Mouse (Mus musculus) heart, adult 18-20 months (tissue): ENCODE results near the gene Arhgef33. TPM values are rescaled to one million over a fixed set of nuclear protein-coding genes. Genes with fewer than 3 reads are reported as not detected.
"Not testable (repeated sequence)": the region's sequence is repeated elsewhere in the genome, so short reads cannot be mapped to it uniquely, and the experiment has no call there.

Experiments used
- DNase-seq, 2 experiments: peaks; one replicate each; pipeline ENCODE4 v3.0.0; 2021 to 2022; ENCODE audit warnings: mixed read lengths in 1 of 2
- long read RNA-seq, 2 experiments: library from polyadenylated mRNA; stranded (forward); transcript quantifications; one replicate each; pipeline ENCODE4 v2.0.0; 2021
- total RNA-seq, 2 experiments: library from RNA; stranded (reverse); gene quantifications; 2 replicates each; pipeline ENCODE4 v1.2.3; 2021

Arhgef33 gene
- total RNA-seq: under 1 TPM in 1 of 2 experiments, not detected in 1; 0.44 TPM
- long read RNA-seq, experiment 1: 0 reads
- long read RNA-seq, experiment 2: 0 reads

DNA sequence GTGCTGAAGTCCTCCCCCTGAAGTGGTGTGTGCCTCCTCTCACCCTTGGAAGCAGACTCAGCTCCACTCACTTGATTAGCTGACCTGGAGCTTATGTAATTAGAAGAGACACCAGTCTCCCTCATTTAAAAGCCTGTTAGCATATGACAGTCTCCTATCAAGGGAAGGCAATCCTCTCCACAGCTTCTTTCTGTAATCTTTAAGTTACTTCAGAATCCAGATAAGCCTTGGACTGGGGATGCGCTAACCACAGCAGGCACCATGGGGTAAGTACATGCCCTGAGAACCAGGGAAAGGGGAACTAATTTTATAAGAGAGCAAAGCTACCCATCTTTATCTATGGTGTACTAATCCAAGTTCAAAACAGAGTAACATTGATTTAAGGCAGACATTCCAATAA, at the start of gene Arhgef33:
TSS of gene Arhgef33 (plus strand) at position 157 of the 400 bp plus-strand sequence.
- DNase-seq: no peak

DNA sequence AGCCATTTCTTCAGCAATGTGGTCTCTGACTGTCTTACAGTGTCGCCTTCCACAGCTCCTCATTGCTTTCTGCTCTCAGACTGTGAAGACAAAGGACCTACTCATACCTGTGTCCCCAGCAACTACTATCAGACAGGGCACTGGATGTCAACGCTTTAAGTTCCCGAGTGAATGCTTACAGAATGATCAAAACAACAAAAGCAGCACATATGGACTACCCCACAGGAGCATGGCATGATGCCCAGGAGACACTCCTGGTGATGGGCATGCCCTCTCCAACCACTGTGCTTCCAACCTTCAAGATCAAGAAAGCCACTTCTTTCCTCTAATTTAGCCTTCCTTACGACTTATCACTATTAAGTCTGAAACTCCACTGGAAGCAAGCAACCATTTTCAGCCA, 40.1 kb upstream of the Arhgef33 start:
- no peak for DNase-seq

DNA sequence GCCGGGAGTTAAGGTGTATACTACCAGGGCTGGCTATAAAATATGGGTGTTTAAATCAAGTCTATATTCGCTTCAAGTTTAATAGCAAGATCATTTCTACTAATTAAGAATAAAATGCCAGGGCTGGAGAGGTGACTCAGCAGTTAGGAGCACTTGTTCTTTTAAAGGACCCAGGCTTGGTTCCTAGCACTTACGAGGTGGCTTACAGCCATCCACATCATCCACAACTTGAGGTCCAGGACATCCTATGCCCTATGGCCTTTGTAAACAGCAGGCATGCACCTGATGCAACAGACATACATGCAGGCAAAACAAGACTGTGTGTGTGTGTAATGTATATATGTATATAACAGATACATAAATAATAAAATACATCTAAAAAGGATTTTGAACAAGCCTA, 39.1 kb upstream of the Arhgef33 start:
- no peak for DNase-seq

DNA sequence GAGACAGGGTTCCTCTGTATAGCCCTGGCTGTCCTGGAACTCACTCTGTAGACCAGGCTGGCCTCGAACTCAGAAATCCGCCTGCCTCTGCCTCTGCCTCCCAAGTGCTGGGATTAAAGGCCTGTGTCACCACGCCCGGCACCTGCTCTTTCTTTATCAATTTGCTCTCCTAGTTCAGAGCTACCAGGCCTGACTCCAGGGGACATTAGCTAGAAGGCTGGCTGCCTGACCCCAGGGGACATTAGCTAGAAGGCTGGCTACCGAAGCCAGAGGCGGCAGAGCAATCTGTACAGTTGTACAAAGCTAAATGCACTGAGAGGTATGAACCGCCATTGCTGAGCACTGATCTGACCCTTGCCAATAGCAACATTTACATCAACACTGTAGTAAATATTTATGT, 36.6 kb upstream of the Arhgef33 start:
- not testable (repeated sequence) for DNase-seq

DNA sequence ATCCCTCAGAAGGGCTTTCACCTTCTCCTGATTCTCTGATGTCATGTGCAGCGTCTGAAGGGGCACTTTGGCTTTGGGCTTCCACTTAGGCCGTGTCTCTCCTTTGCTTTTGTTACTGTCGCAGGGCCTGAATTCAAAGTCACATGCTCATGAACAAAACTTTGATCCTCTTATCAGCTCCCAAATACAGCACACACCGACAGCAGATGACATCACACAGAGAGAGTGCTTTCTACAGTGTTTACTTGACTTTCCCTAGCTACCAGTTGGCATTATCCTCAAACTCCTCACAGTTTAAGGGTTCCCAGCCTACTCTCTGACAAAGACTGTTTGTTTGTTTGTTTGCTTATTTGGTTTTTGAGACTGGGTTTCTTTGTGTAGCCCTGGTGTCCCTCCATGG, 29.0 kb upstream of the Arhgef33 start:
- DNase-seq: no peak

DNA sequence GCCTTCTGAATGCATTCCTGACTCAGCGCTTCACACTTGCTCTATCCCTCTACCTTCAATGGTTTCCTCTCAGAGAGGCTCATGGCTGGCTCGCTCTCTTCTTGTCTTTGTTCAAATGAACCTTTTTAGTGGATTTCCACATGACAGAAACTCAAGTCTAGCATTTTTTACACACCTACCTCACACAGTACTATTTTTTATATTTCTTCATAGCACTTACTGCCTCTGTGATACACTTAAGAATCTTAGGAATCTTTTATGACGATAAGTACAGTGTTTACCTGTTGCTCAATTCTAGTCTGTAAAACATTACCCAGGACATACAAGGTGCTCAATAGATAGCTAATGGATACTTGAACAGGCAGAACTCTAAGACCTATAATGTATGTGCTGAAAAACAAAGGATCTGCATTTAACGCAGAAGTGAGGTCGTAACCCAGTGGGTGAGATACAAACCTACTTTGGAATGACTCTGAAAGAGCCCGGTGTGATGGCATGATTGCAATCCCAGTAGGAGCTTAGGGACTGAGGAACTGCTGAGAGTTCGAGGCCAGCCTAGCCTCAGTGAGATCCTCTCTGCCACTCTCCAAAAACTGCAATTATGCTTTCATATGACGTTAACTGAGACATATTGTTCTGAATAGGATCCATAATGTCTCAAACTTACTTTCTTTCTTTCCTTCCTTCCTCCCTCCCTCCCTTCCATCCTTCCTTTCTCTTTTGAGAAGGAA, 27.7 kb upstream of the Arhgef33 start:
- no peak for DNase-seq

DNA sequence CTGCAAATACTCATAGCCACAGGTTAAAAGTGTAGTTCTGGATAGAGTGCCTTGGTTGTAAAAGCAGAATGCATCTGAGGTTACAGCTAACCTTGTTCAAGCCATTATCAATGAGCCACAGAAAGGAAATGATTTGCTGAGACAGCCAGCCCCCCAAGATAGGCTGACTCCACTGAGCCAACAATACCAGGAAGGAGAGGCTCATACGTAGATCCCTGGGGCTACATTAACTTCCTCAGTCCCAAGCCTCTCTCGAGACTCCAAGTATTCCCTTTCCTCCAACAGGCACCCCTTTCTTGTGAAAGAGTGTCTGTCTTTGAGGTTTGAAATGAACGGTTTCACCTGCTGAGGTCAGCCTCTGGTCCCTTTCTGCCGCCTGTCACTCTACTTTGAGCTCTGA, 22.8 kb upstream of the Arhgef33 start:
- peak in 1 of 2 experiments; percentile 10 for DNase-seq

DNA sequence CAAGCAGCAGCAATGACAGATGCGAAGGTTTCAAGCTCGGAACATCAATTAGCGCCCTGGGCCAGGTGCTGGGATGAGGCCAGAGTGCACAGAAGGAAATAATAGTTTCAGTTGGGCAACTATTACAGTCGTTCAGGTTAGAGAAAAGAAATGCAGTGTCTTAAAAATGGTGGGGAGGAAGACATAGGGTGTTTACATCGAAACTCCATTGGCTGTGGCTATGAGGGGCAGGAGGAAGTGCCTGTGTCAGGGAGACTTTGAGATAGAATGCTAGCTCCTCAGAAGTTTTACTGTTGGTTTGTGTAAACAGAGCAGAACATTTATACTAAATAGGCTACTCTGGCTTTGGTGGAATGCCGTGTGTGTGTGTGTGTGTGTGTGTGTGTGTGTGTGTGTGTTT, 19.2 kb upstream of the Arhgef33 start:
- DNase-seq: no peak

DNA sequence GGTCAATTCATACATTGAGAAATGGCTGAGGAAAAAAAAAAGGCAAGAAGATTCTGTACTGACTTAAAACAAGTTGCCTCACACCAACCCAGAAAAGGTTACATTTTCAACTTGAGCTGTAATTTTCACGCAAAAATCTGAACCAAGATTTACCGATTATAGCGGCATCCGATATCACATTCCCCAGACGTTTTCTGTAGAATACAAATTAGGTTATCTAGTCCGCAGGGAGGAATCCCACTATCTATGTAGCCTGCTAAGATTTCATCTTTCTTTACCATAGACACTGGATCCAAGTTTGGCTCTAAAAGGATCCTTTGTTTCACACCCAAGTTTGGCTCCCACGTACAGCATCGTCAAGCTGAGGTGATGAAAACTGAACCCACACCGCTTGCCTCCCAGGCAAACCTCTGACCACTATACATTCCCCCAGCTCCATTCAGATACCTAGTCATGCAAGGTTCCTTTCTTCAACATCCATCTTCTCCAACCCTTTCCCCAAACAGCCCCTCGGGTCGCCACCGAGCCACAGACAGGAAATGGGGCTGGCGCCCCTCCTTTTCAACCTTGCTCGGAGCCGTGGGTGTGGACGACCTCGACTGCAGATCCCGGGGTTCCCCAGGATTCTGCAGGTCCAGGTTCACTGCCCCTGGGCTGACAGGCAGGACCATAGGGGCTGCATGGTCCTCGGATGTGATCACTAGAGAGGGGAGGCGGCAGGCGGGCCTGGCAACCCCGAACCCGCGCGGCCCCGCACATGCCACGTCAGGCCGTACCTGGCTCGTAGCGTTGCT, 17.7 kb upstream of the Arhgef33 start:
- no peak for DNase-seq

DNA sequence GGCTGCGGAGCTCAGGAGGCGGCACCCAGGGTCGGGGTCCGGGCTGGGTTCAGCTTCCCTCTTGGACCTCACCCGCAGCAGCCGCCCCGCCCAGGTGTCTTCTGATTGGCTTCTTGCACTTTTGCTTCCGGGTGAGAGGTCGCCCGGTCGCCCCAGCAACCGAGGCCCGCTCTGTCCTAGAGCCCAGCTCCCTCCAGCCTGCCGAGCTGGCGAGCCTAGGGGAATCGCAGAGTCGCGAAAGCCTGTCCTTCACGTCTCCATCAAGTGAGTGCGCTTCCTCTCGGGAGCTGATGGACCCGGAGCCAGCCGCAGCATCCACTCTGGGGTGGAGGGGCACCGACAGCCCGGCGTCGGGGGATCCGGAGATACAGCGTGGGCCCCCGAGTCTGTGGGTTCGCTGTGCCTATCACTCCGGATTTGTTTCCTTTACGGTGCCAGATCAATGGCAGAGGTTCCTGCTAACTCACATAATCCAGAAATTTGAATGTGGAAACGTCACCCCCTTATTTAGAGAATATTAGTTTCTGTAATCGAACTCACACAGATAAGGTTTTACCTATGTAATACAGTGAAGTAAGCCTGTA, 17.0 kb upstream of the Arhgef33 start, which contains the start of the genes Morn2 and Dhx57:
TSS of gene Morn2 (plus strand) at position 130 of the 584 bp plus-strand sequence.
TSS of gene Dhx57 (minus strand) at position 403 of the 584 bp plus-strand sequence.
- peak; percentile 98 to 99 for DNase-seq

DNA sequence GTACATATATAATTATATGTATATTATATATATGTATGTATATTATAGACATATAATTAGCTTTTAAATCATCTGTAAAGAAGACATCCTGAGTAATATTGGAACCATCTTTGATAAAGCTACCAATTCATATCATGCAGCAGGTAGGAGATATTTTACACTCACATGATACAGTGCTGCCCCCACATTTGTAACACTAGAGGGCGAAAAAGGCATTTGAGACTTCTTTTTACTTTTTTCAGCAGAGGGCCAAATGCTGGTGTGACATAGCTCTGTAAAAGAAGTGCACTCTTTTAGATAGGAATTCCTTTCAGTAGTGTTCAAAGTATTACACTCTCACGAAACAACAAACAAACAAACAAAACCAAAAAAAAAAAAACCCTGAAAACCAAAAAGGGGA, 16.1 kb upstream of the Arhgef33 start:
- peak; percentile 29 to 58 for DNase-seq

DNA sequence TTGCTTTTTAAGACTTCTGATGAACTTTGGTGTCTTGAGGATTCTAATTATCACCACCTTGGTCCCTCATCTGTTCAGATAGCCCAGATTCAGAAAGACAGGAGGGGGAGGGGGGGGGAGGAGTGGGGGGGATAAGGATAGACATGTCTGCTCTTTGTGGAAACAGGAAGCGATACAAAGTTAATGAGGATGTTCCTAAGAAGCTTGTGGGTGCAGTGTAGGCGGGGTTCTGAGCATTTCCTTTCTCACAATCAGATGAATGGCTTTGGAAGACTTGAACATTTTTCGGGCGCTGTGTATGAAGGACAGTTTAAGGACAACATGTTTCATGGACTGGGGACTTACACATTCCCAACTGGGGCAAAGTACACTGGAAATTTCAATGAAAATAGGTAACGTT, 11.9 kb upstream of the Arhgef33 start:
- no peak for DNase-seq

DNA sequence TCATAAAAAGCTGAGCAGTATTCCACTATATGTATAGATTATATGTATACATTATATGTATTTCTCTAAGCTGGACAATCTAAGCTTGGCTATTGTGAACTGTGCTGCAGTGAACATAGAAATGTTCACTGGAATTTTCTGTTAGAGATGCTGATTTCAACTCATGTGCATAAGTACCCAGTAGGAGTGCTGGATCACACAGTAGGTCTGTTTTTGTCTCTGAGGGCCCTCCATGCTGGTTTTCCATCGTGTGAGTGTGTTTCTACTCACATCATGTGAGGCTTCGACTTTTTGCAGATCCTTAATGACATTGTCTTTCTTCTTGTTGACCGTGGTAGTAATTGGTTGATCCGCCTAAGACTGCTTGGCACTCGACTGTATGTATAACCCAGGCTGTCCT, 8.4 kb upstream of the Arhgef33 start:
- DNase-seq: no peak

DNA sequence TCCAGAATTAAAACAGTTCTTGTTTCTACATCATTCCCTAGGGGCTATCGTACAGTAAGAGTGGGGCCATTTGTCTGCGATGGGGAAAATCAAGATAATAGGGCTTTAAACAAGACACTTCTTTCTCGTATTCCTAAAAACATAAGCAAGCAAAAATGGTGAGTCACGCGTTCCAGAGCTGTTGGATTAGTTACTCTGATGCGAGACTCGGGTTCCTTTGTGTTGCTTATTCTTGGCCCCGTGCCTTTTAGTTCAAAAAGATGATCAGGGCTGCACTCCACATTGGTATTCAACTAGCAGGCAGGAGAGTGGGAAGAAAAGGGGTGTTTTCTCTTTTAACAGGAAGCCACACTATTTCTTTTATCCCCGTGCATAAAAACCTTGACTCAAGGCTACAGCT, 4.6 kb downstream of the Arhgef33 start:
- no peak for DNase-seq

DNA sequence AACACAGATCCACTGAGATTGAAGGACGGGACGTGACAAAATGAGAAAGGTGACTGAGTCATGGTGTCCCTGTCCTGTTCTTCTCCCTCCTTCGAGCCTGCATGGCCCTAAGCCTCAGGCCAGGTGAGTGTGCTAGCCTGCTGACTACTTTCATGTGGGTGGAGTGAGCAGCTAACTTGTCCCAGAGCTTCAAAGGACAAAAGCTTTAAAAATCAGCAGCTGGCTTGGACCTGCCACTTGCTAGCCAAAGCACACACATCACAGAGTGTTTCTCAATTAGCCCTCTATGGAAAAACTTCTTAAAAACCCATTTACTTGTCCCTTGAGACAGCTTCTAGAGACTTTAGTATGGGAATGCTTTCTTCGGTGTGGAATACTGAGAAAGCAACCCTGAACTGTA, 5.2 kb downstream of the Arhgef33 start:
- DNase-seq: no peak

DNA sequence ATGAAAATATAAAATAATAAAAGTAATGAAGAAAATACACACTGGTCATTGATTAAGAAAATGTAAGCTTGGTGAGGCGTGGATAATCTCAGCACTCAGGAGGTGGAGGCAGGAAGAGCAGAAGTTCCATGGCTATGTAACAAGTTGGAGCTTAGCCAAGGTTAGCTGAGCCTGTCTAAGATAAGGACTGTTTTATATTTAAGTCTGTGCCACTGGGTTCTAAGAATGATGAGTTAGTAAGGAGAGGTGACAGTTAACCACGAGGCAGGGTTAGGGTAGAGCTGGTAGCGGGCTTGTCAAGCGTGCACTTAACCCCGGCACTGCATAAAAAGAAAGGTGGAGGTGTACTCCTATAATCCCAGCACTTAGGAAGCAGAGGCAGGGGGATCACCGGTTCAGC, 15.0 kb downstream of the Arhgef33 start:
- peak in 1 of 2 experiments; percentile 24 for DNase-seq

DNA sequence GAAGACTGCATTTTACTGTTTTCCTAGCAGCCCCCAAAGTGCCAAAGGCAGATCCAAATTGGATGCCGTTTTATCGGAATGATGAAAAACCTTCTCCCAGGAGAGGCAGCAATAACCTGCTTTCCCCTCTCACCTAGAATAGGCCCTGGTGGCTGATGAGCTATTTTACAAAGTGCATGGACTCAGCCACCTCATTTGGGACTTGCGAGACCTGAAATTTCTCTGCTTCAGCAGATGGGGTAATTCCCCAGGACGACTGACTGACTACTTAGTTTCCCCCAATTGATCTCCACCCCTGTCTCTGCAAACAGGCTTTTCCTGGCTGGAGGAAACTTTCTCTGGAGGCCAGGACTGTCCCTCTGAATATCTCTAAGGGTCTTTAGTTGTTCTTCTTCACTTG, 15.8 kb downstream of the Arhgef33 start:
- no peak for DNase-seq

DNA sequence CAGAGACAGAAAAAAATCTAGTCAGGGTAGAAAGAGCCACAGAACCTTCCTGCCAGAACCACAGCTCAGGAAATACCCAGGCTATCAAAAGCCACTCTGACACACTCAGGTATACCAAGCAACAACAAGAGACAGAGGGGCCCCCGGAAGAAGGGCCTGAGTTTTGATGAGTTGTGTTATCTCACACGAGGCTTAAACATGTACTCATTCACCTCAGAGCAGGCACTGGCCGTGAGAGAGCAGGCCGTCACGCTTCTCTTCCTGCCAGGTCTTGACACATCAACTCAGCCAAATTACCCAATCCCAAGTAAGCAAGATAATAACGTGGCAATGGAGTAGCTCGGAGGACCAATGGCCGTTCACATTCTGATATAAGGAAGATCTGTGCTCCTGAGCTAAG, 16.5 kb downstream of the Arhgef33 start:
- DNase-seq: no peak

DNA sequence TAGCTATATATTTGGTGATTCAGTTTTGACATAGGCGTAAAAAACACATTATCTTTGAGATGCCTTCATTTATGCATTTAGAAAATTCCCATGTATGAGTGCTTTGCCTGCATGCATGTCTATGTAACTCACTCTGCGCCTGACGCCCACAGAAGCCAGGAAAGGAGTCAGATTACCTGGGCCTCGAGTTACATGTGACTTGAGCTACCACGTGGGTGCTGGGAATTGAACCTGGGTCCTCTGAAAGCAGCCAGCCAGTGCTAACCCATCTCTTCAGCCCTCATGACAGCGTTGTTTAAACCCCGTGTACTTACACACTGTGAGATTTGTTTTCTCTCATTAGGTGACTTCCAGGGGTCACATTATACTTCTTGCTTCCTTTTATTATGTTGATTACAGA, 17.3 kb downstream of the Arhgef33 start:
- no peak for DNase-seq

DNA sequence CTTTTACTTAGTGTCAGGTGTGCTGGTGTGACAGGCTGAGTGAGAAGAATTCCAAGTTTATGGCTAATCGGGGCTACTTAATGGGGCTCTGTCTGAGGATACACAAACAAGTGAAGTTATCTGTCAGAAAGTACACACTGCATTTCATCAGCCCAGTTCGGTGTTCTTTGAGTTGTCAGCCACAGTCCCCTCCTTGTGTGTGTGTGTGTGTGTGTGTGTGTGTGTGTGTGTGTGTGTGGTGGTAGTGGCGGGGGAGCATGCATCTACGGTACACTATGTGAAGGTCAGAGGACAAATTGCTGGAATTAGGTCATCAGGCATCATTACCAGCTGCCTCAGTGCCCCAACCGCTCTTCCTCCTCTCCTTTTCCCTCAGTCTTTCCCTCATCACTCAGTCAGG, 18.2 kb downstream of the Arhgef33 start:
- DNase-seq: no peak

DNA sequence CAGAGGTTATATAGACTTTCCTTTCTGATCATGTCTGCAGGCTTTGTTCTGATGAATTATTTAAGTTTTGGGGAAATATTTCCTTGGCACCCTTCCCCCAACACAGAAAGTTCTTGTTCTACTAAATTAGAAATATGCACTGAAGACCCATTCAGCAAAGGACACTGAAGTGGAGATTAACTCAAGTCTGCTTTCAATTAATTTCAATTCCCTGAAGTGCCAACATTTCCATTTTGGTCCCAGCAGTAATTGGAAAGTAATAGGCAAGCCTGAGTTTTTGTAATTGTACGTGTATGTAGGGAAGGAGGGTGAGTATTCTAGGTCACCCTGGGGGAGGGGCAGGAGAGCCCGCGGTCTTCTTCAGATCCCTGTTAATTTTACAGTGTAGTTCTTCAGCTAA, 19.2 kb downstream of the Arhgef33 start:
- DNase-seq: no peak

DNA sequence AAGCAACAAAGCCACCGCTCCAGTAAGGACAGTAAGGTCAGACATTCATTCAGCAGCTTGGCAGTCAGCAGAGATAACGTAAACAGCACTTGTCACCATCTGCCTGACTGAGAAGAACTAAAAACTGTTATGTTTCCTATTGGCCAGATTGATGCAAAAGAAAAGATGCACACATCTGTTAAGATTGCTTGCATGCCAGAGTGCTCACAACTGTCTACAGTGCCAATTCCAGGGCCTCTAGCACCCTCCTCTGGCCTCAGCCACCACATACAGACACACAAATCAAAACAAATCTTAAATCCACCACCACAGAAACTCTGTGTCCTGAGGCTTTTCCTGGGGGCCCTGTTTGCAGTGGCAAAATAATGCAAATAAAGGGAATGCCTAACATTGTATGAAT, 25.2 kb downstream of the Arhgef33 start:
- peak in 1 of 2 experiments; percentile 9 for DNase-seq

DNA sequence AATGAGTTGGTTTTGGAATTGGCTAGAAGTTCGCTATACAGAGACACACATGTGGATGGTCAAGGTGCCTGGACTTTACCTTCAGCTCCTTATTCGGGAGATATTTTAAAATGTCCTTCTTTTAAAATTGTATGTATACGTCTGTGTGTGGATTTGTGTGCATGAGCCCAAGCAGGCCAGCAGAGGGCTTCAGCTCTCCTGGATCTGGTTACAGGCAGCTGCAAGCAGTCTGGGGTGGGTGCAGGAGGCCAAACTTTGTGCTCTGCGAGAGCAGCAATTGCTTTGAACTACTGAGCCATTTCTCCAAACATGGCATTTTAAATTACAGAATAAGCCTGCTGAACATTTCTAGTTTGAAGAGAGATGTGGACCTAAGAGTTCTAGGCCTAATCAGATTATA, 38.1 kb downstream of the Arhgef33 start:
- DNase-seq: no peak
